Mouse (Mus musculus) megakaryocyte, embryonic 14.5 days (primary cell): ENCODE data around the gene Hoxa10. TPM values are rescaled to one million over a fixed set of nuclear protein-coding genes. Genes with fewer than 3 reads are reported as not detected.

Experiments
- H3K27me3 ChIP-seq: replicated peaks from 2 replicates; pipeline ENCODE3; 2012; ENCODE audit warnings: inconsistent platforms
- H3K36me3 ChIP-seq: replicated peaks from 2 replicates; pipeline ENCODE3; 2012; ENCODE audit warnings: low read length, inconsistent platforms, mixed read lengths
- H3K4me1 ChIP-seq: 2 replicates; pipeline ENCODE4 v1.6.1; 2012; ENCODE audit warnings: inconsistent platforms
- H3K4me3 ChIP-seq: replicated peaks from 2 replicates; pipeline ENCODE3; 2012; ENCODE audit warnings: moderate library complexity, mild to moderate bottlenecking, inconsistent platforms
- H3K9me3 ChIP-seq: 2 replicates; pipeline ENCODE4 v1.6.1; 2012; ENCODE audit warnings: inconsistent platforms
- FLI1 ChIP-seq: IDR thresholded peaks from 2 replicates; pipeline ENCODE4 v1.6.1; 2012; ENCODE audit warnings: low read length, inconsistent platforms, mixed read lengths
- GATA1 ChIP-seq: IDR thresholded peaks from 3 replicates; pipeline ENCODE4 v1.6.1; 2012; ENCODE audit warnings: mixed read lengths, low read length, inconsistent platforms, borderline replicate concordance
- polyA plus RNA-seq: library from polyadenylated mRNA; stranded (reverse); fragments of >175 nt; gene quantifications from 2 replicates; pipeline ENCODE4 v1.2.3, GENCODE M21; 2012; ENCODE audit warnings: low replicate concordance; ENCODE audit not compliant: insufficient read depth

The Hoxa10 gene
- polyA plus RNA-seq, 1 experiment = 0.10 TPM

DNA sequence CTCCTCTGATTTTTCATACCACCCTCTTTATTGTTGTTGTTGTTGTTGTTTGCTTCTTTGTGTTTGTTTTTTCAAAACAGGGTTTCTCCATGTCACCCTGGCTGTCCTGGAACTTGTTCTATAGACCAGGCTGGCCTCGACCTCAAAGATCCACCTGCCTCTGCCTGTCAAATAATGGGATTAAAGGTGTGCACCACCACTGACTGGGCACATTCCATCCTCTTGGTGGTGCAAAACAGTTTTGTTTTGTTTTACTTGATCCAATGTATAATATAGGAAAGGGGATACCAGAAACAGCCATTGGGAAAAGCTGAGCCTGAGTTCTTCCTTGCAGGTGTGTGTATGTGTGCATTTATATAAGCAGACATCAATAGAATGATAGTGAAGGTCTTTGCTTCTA lies 54.2 kb downstream of the Hoxa10 start:
- no peaks in the 10 kb centered on the region for H3K36me3 ChIP-seq
- TF ChIP-seq GATA1 (no peak), FLI1 (no peak)
- H3K9me3 ChIP-seq = 0 out of 2 replicates have a peak, but pooled peaks cover 5% of the 10 kb centered on the region
- no peak overlapping the region for H3K4me3 ChIP-seq
- H3K27me3 ChIP-seq = peaks cover 46% of the 10 kb centered on the region
- no peaks in the 10 kb centered on the region for H3K4me1 ChIP-seq

- Histone ChIP-seq H3K9me3 (0 out of 2 replicates have a peak, but pooled peaks cover 5% of the 10 kb centered on the region), H3K4me1 (no peaks in the 10 kb centered on the region), H3K4me3 (no peak overlapping the region), H3K36me3 (no peaks in the 10 kb centered on the region), H3K27me3 (peaks cover 47% of the 10 kb centered on the region)
- TF ChIP-seq GATA1 (no peak), FLI1 (no peak)
Measured at GRCm38 (mm10) chr6:52185834-52186233, 54.8 kb downstream of the Hoxa10 start.

- no peaks in the 10 kb centered on the region for H3K36me3 ChIP-seq
- H3K9me3 ChIP-seq = 0 out of 2 replicates have a peak, but pooled peaks cover under 1% of the 10 kb centered on the region
- peaks cover 44% of the 10 kb centered on the region for H3K27me3 ChIP-seq
- H3K4me3 ChIP-seq = no peak overlapping the region
- no peaks in the 10 kb centered on the region for H3K4me1 ChIP-seq
- TF ChIP-seq GATA1 = no peak
Measured at GRCm38 (mm10) chr6:52185222-52185621, 55.4 kb downstream of the Hoxa10 start.

DNA sequence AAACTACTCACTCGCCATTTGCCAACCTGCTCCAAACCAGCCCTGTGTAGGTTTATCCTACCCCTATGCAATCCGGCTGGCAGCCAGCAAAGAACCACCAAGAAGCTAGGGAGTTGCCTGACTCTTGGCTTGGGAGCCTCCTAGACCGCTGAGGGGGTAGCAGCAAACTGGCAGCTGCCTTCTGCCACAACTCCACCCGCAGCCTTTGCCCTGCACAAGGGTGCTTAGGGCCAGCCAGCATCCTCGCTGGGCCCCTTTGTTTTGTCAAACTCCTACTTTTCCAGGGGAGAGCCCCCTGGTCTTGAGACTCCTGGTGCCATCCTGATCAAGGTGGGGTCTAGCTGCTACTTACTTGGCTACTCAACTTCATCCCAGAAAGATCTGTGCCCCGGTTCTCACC lies 56.0 kb downstream of the Hoxa10 start:
- H3K27me3 ChIP-seq = peaks cover 43% of the 10 kb centered on the region
- TF ChIP-seq GATA1 = no peak
- TF ChIP-seq FLI1 = no peak
- no peaks in the 10 kb centered on the region for H3K9me3 ChIP-seq
- H3K36me3 ChIP-seq = no peaks in the 10 kb centered on the region
- no peaks in the 10 kb centered on the region for H3K4me1 ChIP-seq
- H3K4me3 ChIP-seq = no peak overlapping the region

DNA sequence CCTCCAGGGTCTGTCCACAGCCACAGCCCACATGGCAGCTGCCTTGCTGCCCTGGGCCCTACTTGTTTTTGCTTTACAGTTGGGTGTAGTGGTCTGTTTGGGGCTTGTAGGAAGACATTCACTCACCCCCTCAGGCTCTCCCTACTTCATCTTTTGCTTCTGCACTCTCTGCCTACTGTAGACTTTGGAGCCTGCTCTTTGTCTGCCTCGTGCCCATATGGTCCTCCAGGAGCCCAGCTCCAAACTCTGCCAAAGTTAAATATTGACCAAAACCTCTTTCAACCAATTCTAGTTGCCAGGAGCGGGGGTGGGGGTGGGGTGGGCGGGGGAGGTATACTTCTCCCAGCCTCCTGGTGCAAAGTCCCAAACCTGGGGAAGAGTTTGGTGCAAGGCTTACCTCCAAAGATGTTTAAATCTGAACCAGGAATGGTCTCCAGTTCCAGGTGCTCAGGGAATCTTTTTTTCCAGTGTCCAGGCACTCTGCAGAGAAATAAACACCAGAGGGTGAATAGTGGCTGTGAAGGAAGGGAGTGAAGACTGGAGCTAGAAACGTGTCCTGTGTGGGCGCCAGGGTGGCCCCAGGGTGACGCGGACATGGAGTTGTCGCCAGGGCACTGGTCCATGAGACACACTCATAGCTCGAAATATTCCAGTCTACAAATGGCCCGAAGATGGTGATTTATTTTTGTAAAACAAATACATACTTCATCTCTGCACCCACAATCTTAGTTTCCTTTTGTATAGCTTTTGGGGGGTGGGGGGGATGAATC lies 57.2 kb downstream of the Hoxa10 start:
- Histone ChIP-seq H3K4me1 (no peaks in the 10 kb centered on the region), H3K36me3 (no peaks in the 10 kb centered on the region), H3K27me3 (peaks cover 48% of the 10 kb centered on the region), H3K4me3 (no peak overlapping the region), H3K9me3 (no peaks in the 10 kb centered on the region)
- no peak for TF ChIP-seq GATA1
- TF ChIP-seq FLI1 = no peak

- 0 out of 2 replicates have a peak, but pooled peaks cover 2% of the 10 kb centered on the region for H3K9me3 ChIP-seq
- TF ChIP-seq FLI1 = no peak
- no peak for TF ChIP-seq GATA1
- no peaks in the 10 kb centered on the region for H3K36me3 ChIP-seq
- H3K4me1 ChIP-seq = no peaks in the 10 kb centered on the region
- H3K27me3 ChIP-seq = peaks cover 49% of the 10 kb centered on the region
- H3K4me3 ChIP-seq = no peak overlapping the region
Measured at GRCm38 (mm10) chr6:52182793-52183192, 57.9 kb downstream of the Hoxa10 start.

DNA sequence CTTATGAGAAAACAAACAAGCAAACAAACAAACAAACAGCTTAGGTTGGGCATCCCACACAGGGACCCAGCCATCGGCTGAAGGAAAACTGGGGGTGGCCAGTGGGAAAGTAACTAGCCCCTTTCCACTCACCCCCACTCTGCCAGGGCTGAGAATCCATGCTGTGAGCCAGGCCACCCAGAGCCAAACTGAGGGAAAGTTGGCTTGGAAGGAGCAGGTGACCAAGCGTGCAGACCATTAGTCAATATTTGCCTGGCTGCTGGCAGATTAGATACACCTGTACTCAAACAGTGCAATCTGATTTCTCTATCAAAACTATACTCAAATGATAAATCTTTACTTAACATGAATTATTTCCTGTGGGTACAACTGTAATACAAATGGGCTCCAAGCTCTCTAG lies 58.6 kb downstream of the Hoxa10 start:
- Histone ChIP-seq H3K36me3 (no peaks in the 10 kb centered on the region), H3K27me3 (peaks cover 55% of the 10 kb centered on the region), H3K4me3 (no peak overlapping the region), H3K9me3 (peaks cover 7% of the 10 kb centered on the region; the same call in 1 of the 2 replicates), H3K4me1 (no peaks in the 10 kb centered on the region)
- TF ChIP-seq FLI1 = no peak
- TF ChIP-seq GATA1 = no peak

Other genes starting within 250 kb of the Hoxa10 start
- 4.2 and 23.0 TPM in 2 replicates for gene Skap2, start 228.3 kb downstream of the Hoxa10 start, polyA plus RNA-seq
- 0.09 TPM in 1 of 2 replicates, not detected in the other for gene Hoxa1, start 82.5 kb downstream of the Hoxa10 start, polyA plus RNA-seq
- not detected in 2 replicates for gene Hoxa2, start 76.0 kb downstream of the Hoxa10 start, polyA plus RNA-seq
- gene 5730596B20Rik, start 63.4 kb downstream of the Hoxa10 start, polyA plus RNA-seq = not detected in 2 replicates
- gene Hoxa4, start 49.1 kb downstream of the Hoxa10 start, polyA plus RNA-seq = 0.44 TPM in 1 of 2 replicates, not detected in the other
- gene Hoxa5, start 36.3 kb downstream of the Hoxa10 start, polyA plus RNA-seq = 0.46 TPM in 1 of 2 replicates, not detected in the other
- gene Hoxa6, start 32.1 kb downstream of the Hoxa10 start, polyA plus RNA-seq = not detected in 2 replicates
- 0.21 TPM in 1 of 2 replicates, not detected in the other for gene Hoxa3, start 27.5 kb downstream of the Hoxa10 start, polyA plus RNA-seq
- gene Gm28308, start 27.5 kb downstream of the Hoxa10 start, polyA plus RNA-seq = not detected in 2 replicates
- 2.8 and 3.2 TPM in 2 replicates for gene Hoxa7, start 19.0 kb downstream of the Hoxa10 start, polyA plus RNA-seq
- gene Hoxa9, start 9.8 kb downstream of the Hoxa10 start, polyA plus RNA-seq = 3.8 TPM in 1 of 2 replicates, not detected in the other
- not detected in 2 replicates for gene Hoxa11, start 5.0 kb upstream of the Hoxa10 start, polyA plus RNA-seq
- gene Hoxa13, start 20.0 kb upstream of the Hoxa10 start, polyA plus RNA-seq = not detected in 2 replicates
- not detected in 2 replicates for gene Evx1, start 72.6 kb upstream of the Hoxa10 start, polyA plus RNA-seq